Mouse (Mus musculus) c-Kit-positive CD71-negative TER-119-negative erythroid progenitor cells, embryonic 14.5 days (primary cell): ENCODE measurements at regions not wholly inside any gene's neighbourhood (a gene's known extent, or its start where the extent isn't known, plus 50 kb on each side); places are given as distances from the start of the nearest gene placed in this dataset.
"Not testable (repeated sequence)": the region's sequence is repeated elsewhere in the genome, so short reads cannot be mapped to it uniquely, and the experiment has no call there.

Experiments used
- DNase-seq: peaks from one replicate; pipeline ENCODE4 v3.0.0-alpha.2; 2013; ENCODE audit warnings: low read depth

GRCm38 (mm10) chr3:18744216-18744615 is 796.0 kb downstream of the Cypt12 start:
- no peak for DNase-seq

GRCm38 (mm10) chr3:18746206-18746605 is 798.0 kb downstream of the Cypt12 start:
- no peak for DNase-seq

GRCm38 (mm10) chr3:18746898-18747297 is 798.7 kb downstream of the Cypt12 start:
- no peak for DNase-seq

- no peak for DNase-seq
These were observed 803.5 kb downstream of the Cypt12 start for GRCm38 (mm10) chr3:18751660-18752259.

- no peak for DNase-seq
These were observed 816.3 kb downstream of the Cypt12 start for GRCm38 (mm10) chr3:18764301-18765078.

- DNase-seq, result no peak
These were observed 830.3 kb downstream of the Cypt12 start for GRCm38 (mm10) chr3:18778481-18778880.

GRCm38 (mm10) chr3:18787531-18788176 is 839.4 kb downstream of the Cypt12 start:
- no peak for DNase-seq

- DNase-seq, result no peak
These were observed 825.7 kb downstream of the 1700064H15Rik start for GRCm38 (mm10) chr3:18802794-18803193.

- DNase-seq, result not testable (repeated sequence)
These were observed 799.6 kb downstream of the 1700064H15Rik start for GRCm38 (mm10) chr3:18828788-18829320.

- DNase-seq, result no peak
These were observed 760.2 kb downstream of the 1700064H15Rik start for GRCm38 (mm10) chr3:18868117-18868739.

GRCm38 (mm10) chr3:18868758-18869157 is 759.7 kb downstream of the 1700064H15Rik start:
- DNase-seq, result no peak

- no peak for DNase-seq
These were observed 751.4 kb downstream of the 1700064H15Rik start for GRCm38 (mm10) chr3:18877060-18877459.

GRCm38 (mm10) chr3:18877572-18877971 is 750.9 kb downstream of the 1700064H15Rik start:
- no peak for DNase-seq

- DNase-seq, result no peak
These were observed 747.3 kb downstream of the 1700064H15Rik start for GRCm38 (mm10) chr3:18881186-18881585.

- DNase-seq, result no peak
These were observed 735.7 kb downstream of the 1700064H15Rik start for GRCm38 (mm10) chr3:18892813-18893212.

GRCm38 (mm10) chr3:18905769-18906168 is 722.7 kb downstream of the 1700064H15Rik start:
- no peak for DNase-seq

- no peak for DNase-seq
These were observed 722.3 kb downstream of the 1700064H15Rik start for GRCm38 (mm10) chr3:18906210-18906609.

- no peak for DNase-seq
These were observed 719.7 kb downstream of the 1700064H15Rik start for GRCm38 (mm10) chr3:18908737-18909136.

GRCm38 (mm10) chr3:18928401-18929104 is 699.9 kb downstream of the 1700064H15Rik start:
- DNase-seq, result no peak

GRCm38 (mm10) chr3:18929105-18929492 is 699.4 kb downstream of the 1700064H15Rik start:
- no peak for DNase-seq

GRCm38 (mm10) chr3:18932983-18933726 is 695.3 kb downstream of the 1700064H15Rik start:
- no peak for DNase-seq
